Mouse (Mus musculus): ENCODE measurements at regions not wholly inside any gene's neighbourhood (a gene's known extent, or its start where the extent isn't known, plus 50 kb on each side); places are given as distances from the start of the nearest gene placed in this dataset.

GRCm38 (mm10) chr13:97650191-97650590 lies 110.2 kb downstream of the Gm10260 start:
- H3K27ac ChIP-seq (replicated peaks) = no peak overlapping the region
- no peak for ATAC-seq (ENCODE audit: low FRiP score, low read depth)
- 88% methylated on average over 2 of the region's 2 CpGs for WGBS
- no peak overlapping the region for H3K4me2 ChIP-seq (replicated peaks)
- no peaks in the 10 kb centered on the region for H3K27me3 ChIP-seq
- H3K9me3 ChIP-seq = no peaks in the 10 kb centered on the region
- no peak overlapping the region for H3K9ac ChIP-seq (replicated peaks)
- H3K4me1 ChIP-seq = peaks cover 6% of the 10 kb centered on the region; the same call in 1 of the 2 replicates
- H3K36me3 ChIP-seq = no peaks in the 10 kb centered on the region
- no peak overlapping the region for H3K4me3 ChIP-seq

GRCm38 (mm10) chr13:97647486-97647885 lies 112.9 kb downstream of the Gm10260 start:
- Histone ChIP-seq H3K4me1 (peaks cover 6% of the 10 kb centered on the region; the same call in 1 of the 2 replicates), H3K4me3 (no peak overlapping the region), H3K4me2 (replicated peaks) (no peak overlapping the region), H3K27ac (replicated peaks) (no peak overlapping the region), H3K27me3 (no peaks in the 10 kb centered on the region), H3K9ac (replicated peaks) (no peak overlapping the region), H3K9me3 (0 out of 2 replicates have a peak, but pooled peaks cover 3% of the 10 kb centered on the region), H3K36me3 (no peaks in the 10 kb centered on the region)
- 76% methylated on average over 4 of the region's 4 CpGs for WGBS
- no peak for ATAC-seq (ENCODE audit: low FRiP score, low read depth)

GRCm38 (mm10) chr13:97646021-97646385 lies 114.4 kb downstream of the Gm10260 start:
- H3K9ac ChIP-seq (replicated peaks) = no peak overlapping the region
- no peaks in the 10 kb centered on the region for H3K4me1 ChIP-seq
- H3K4me2 ChIP-seq (replicated peaks) = no peak overlapping the region
- H3K27me3 ChIP-seq = no peaks in the 10 kb centered on the region
- H3K9me3 ChIP-seq = 0 out of 2 replicates have a peak, but pooled peaks cover 3% of the 10 kb centered on the region
- no peak for ATAC-seq (ENCODE audit: low FRiP score, low read depth)
- no peaks in the 10 kb centered on the region for H3K36me3 ChIP-seq
- H3K4me3 ChIP-seq = no peak overlapping the region
- no peak overlapping the region for H3K27ac ChIP-seq (replicated peaks)
- 91% methylated on average over 7 of the region's 7 CpGs for WGBS

- no peak overlapping the region for H3K4me2 ChIP-seq (replicated peaks)
- no peak overlapping the region for H3K4me3 ChIP-seq
- 78% methylated on average over 15 of the region's 15 CpGs for WGBS
- no peaks in the 10 kb centered on the region for H3K36me3 ChIP-seq
- H3K9ac ChIP-seq (replicated peaks) = no peak overlapping the region
- ATAC-seq (ENCODE audit: low FRiP score, low read depth) = no peak
- no peak overlapping the region for H3K27ac ChIP-seq (replicated peaks)
- no peaks in the 10 kb centered on the region; the same call in 1 of the 2 replicates for H3K27me3 ChIP-seq
- 0 out of 2 replicates have a peak, but pooled peaks cover 3% of the 10 kb centered on the region for H3K9me3 ChIP-seq
- no peaks in the 10 kb centered on the region for H3K4me1 ChIP-seq
These were observed 115.1 kb downstream of the Gm10260 start for GRCm38 (mm10) chr13:97645107-97646020.

- Histone ChIP-seq H3K36me3 (no peaks in the 10 kb centered on the region), H3K9me3 (0 out of 2 replicates have a peak, but pooled peaks cover 3% of the 10 kb centered on the region), H3K4me2 (replicated peaks) (no peak overlapping the region), H3K27ac (replicated peaks) (no peak overlapping the region), H3K4me1 (0 out of 2 replicates have a peak, but pooled peaks cover 5% of the 10 kb centered on the region), H3K9ac (replicated peaks) (no peak overlapping the region), H3K4me3 (no peak overlapping the region), H3K27me3 (no peaks in the 10 kb centered on the region; the same call in 1 of the 2 replicates)
- 92% methylated on average over 3 of the region's 3 CpGs for WGBS
- ATAC-seq (ENCODE audit: low FRiP score, low read depth) = no peak
These were observed 120.2 kb downstream of the Gm10260 start for GRCm38 (mm10) chr13:97640236-97640635.

GRCm38 (mm10) chr13:97639656-97640055 lies 120.8 kb downstream of the Gm10260 start:
- Histone ChIP-seq H3K27me3 (no peaks in the 10 kb centered on the region; the same call in 1 of the 2 replicates), H3K9me3 (0 out of 2 replicates have a peak, but pooled peaks cover 3% of the 10 kb centered on the region), H3K9ac (replicated peaks) (no peak overlapping the region), H3K4me2 (replicated peaks) (no peak overlapping the region), H3K36me3 (no peaks in the 10 kb centered on the region), H3K4me3 (no peak overlapping the region), H3K27ac (replicated peaks) (no peak overlapping the region), H3K4me1 (0 out of 2 replicates have a peak, but pooled peaks cover 5% of the 10 kb centered on the region)
- WGBS = 73% methylated on average over 3 of the region's 3 CpGs
- ATAC-seq (ENCODE audit: low FRiP score, low read depth) = no peak

- Histone ChIP-seq H3K27ac (replicated peaks) (peak overlapping the region; percentile 67), H3K4me3 (no peak overlapping the region), H3K9ac (replicated peaks) (no peak overlapping the region), H3K4me2 (replicated peaks) (no peak overlapping the region), H3K4me1 (0 out of 2 replicates have a peak, but pooled peaks cover 5% of the 10 kb centered on the region), H3K36me3 (no peaks in the 10 kb centered on the region), H3K27me3 (no peaks in the 10 kb centered on the region; the same call in 1 of the 2 replicates), H3K9me3 (0 out of 2 replicates have a peak, but pooled peaks cover 3% of the 10 kb centered on the region)
- ATAC-seq (ENCODE audit: low FRiP score, low read depth) = peak; percentile 58; the same call in 1 of the 2 replicates
- WGBS = 65% methylated on average over 5 of the region's 5 CpGs
These were observed 121.9 kb downstream of the Gm10260 start for GRCm38 (mm10) chr13:97638457-97639088.

GRCm38 (mm10) chr13:97637506-97637905 lies 122.9 kb downstream of the Gm10260 start:
- H3K9me3 ChIP-seq = no peaks in the 10 kb centered on the region
- no peak overlapping the region for H3K4me2 ChIP-seq (replicated peaks)
- H3K36me3 ChIP-seq = no peaks in the 10 kb centered on the region
- 90% methylated on average over 6 of the region's 6 CpGs for WGBS
- H3K4me1 ChIP-seq = 0 out of 2 replicates have a peak, but pooled peaks cover 5% of the 10 kb centered on the region
- no peak overlapping the region for H3K4me3 ChIP-seq
- no peak overlapping the region for H3K27ac ChIP-seq (replicated peaks)
- no peaks in the 10 kb centered on the region; the same call in 1 of the 2 replicates for H3K27me3 ChIP-seq
- no peak overlapping the region for H3K9ac ChIP-seq (replicated peaks)
- no peak for ATAC-seq (ENCODE audit: low FRiP score, low read depth)

GRCm38 (mm10) chr13:97634041-97634788 lies 126.2 kb downstream of the Gm10260 start:
- 77% methylated on average over 8 of the region's 8 CpGs for WGBS
- no peak overlapping the region for H3K27ac ChIP-seq (replicated peaks)

GRCm38 (mm10) chr13:97633551-97633950 lies 126.9 kb downstream of the Gm10260 start:
- H3K36me3 ChIP-seq = no peaks in the 10 kb centered on the region
- ATAC-seq (ENCODE audit: low FRiP score, low read depth) = no peak
- no peaks in the 10 kb centered on the region for H3K9me3 ChIP-seq
- no peak overlapping the region for H3K4me2 ChIP-seq (replicated peaks)
- H3K27me3 ChIP-seq = no peaks in the 10 kb centered on the region
- no peak overlapping the region for H3K4me3 ChIP-seq
- H3K27ac ChIP-seq (replicated peaks) = no peak overlapping the region
- 84% methylated on average over 4 of the region's 4 CpGs for WGBS
- no peak overlapping the region for H3K9ac ChIP-seq (replicated peaks)
- 0 out of 2 replicates have a peak, but pooled peaks cover under 1% of the 10 kb centered on the region for H3K4me1 ChIP-seq

More at GRCm38 (mm10) chr13:97634041-97634788, 126.2 kb downstream of the Gm10260 start:
- no peak overlapping the region for H3K9ac ChIP-seq (replicated peaks)
- H3K4me1 ChIP-seq = 0 out of 2 replicates have a peak, but pooled peaks cover 5% of the 10 kb centered on the region
- no peaks in the 10 kb centered on the region for H3K9me3 ChIP-seq
- no peak for ATAC-seq (ENCODE audit: low FRiP score, low read depth)
- no peaks in the 10 kb centered on the region for H3K27me3 ChIP-seq
- no peak overlapping the region for H3K4me3 ChIP-seq
- no peaks in the 10 kb centered on the region for H3K36me3 ChIP-seq
- no peak overlapping the region for H3K4me2 ChIP-seq (replicated peaks)

- Histone ChIP-seq H3K4me1 (no peaks in the 10 kb centered on the region), H3K4me3 (no peak overlapping the region), H3K9ac (replicated peaks) (no peak overlapping the region), H3K36me3 (no peaks in the 10 kb centered on the region), H3K27me3 (no peaks in the 10 kb centered on the region), H3K4me2 (replicated peaks) (no peak overlapping the region), H3K27ac (replicated peaks) (no peak overlapping the region), H3K9me3 (no peaks in the 10 kb centered on the region)
- ATAC-seq (ENCODE audit: low FRiP score, low read depth) = no peak
- 90% methylated on average over 13 of the region's 13 CpGs for WGBS
These were observed 128.5 kb downstream of the Gm10260 start for GRCm38 (mm10) chr13:97631872-97632402.
